Mouse (Mus musculus): ENCODE results near the gene Fam114a1. TPM values are rescaled to one million over a fixed set of nuclear protein-coding genes. Genes with fewer than 3 reads are reported as not detected.

Gene Fam114a1
- total RNA-seq, 2 experiments from 2014 or later = 1.8 to 2.5 TPM

- no peak for ATAC-seq (replicated peaks; ENCODE audit: low FRiP score, poor library complexity, severe bottlenecking)
Measured at GRCm38 (mm10) chr5:65002940-65003824, 33.3 kb downstream of the Fam114a1 start.

GRCm38 (mm10) chr5:65003946-65004535 is 34.2 kb downstream of the Fam114a1 start:
- ATAC-seq (replicated peaks; ENCODE audit: low FRiP score, poor library complexity, severe bottlenecking) = no peak

- no peak for ATAC-seq (replicated peaks; ENCODE audit: low FRiP score, poor library complexity, severe bottlenecking)
Measured at GRCm38 (mm10) chr5:65005251-65005650, 35.4 kb downstream of the Fam114a1 start.

- ATAC-seq (replicated peaks; ENCODE audit: low FRiP score, poor library complexity, severe bottlenecking) = no peak
Measured at GRCm38 (mm10) chr5:65006011-65006491, 36.2 kb downstream of the Fam114a1 start.

GRCm38 (mm10) chr5:65011901-65012573 is 42.2 kb downstream of the Fam114a1 start:
- ATAC-seq (replicated peaks; ENCODE audit: low FRiP score, poor library complexity, severe bottlenecking) = no peak

GRCm38 (mm10) chr5:65015508-65015907 is 45.6 kb downstream of the Fam114a1 start:
- ATAC-seq (replicated peaks; ENCODE audit: low FRiP score, poor library complexity, severe bottlenecking) = no peak

- ATAC-seq (replicated peaks; ENCODE audit: low FRiP score, poor library complexity, severe bottlenecking) = no peak
Measured at GRCm38 (mm10) chr5:65019109-65019508, 49.2 kb downstream of the Fam114a1 start.

- ATAC-seq (replicated peaks; ENCODE audit: low FRiP score, poor library complexity, severe bottlenecking) = no peak
Measured at GRCm38 (mm10) chr5:65019823-65020222, 50.0 kb downstream of the Fam114a1 start.

GRCm38 (mm10) chr5:65022006-65022405 is 52.1 kb downstream of the Fam114a1 start:
- no peak for ATAC-seq (replicated peaks; ENCODE audit: low FRiP score, poor library complexity, severe bottlenecking)

- ATAC-seq (replicated peaks; ENCODE audit: low FRiP score, poor library complexity, severe bottlenecking) = no peak
Measured at GRCm38 (mm10) chr5:65024641-65025040, 54.8 kb downstream of the Fam114a1 start.

GRCm38 (mm10) chr5:65025916-65026315 is 56.0 kb downstream of the Fam114a1 start:
- no peak for ATAC-seq (replicated peaks; ENCODE audit: low FRiP score, poor library complexity, severe bottlenecking)

GRCm38 (mm10) chr5:65026776-65027175 is 56.9 kb downstream of the Fam114a1 start:
- ATAC-seq (replicated peaks; ENCODE audit: low FRiP score, poor library complexity, severe bottlenecking) = no peak

GRCm38 (mm10) chr5:65028019-65028418 is 58.1 kb downstream of the Fam114a1 start:
- no peak for ATAC-seq (replicated peaks; ENCODE audit: low FRiP score, poor library complexity, severe bottlenecking)

- ATAC-seq (replicated peaks; ENCODE audit: low FRiP score, poor library complexity, severe bottlenecking) = no peak
Measured at GRCm38 (mm10) chr5:65036597-65036996, 66.7 kb downstream of the Fam114a1 start.

- no peak for ATAC-seq (replicated peaks; ENCODE audit: low FRiP score, poor library complexity, severe bottlenecking)
Measured at GRCm38 (mm10) chr5:65038305-65038704, 68.4 kb downstream of the Fam114a1 start.

- no peak for ATAC-seq (replicated peaks; ENCODE audit: low FRiP score, poor library complexity, severe bottlenecking)
Measured at GRCm38 (mm10) chr5:65038811-65039571, 69.1 kb downstream of the Fam114a1 start.

- no peak for ATAC-seq (replicated peaks; ENCODE audit: low FRiP score, poor library complexity, severe bottlenecking)
Measured at GRCm38 (mm10) chr5:65040463-65040862, 70.6 kb downstream of the Fam114a1 start.

GRCm38 (mm10) chr5:65043407-65043895 is 73.6 kb downstream of the Fam114a1 start:
- ATAC-seq (replicated peaks; ENCODE audit: low FRiP score, poor library complexity, severe bottlenecking) = no peak

GRCm38 (mm10) chr5:65045642-65046370 is 75.9 kb downstream of the Fam114a1 start:
- ATAC-seq (replicated peaks; ENCODE audit: low FRiP score, poor library complexity, severe bottlenecking) = no peak

All from erythroid progenitor cell, adult 5-6 weeks (primary cell).